Mouse (Mus musculus): ENCODE results near the gene Ddx23.

GRCm38 (mm10) chr15:98680660-98681059 is 18.0 kb upstream of the Ddx23 start:
- no peak for TF ChIP-seq EP300 (IDR thresholded peaks at IDR 0.05; ENCODE audit: low read depth)
- TF ChIP-seq CTCF (IDR thresholded peaks at IDR 0.05; ENCODE audit: low read depth) = no peak

Measured in heart, postnatal 0 days (tissue).